Mouse (Mus musculus): ENCODE data around the gene Tmc7. TPM values are rescaled to one million over a fixed set of nuclear protein-coding genes. Genes with fewer than 3 reads are reported as not detected.

The Tmc7 gene
- polyA plus RNA-seq, 1 experiment from 2014 or later = 6.2 TPM

DNA sequence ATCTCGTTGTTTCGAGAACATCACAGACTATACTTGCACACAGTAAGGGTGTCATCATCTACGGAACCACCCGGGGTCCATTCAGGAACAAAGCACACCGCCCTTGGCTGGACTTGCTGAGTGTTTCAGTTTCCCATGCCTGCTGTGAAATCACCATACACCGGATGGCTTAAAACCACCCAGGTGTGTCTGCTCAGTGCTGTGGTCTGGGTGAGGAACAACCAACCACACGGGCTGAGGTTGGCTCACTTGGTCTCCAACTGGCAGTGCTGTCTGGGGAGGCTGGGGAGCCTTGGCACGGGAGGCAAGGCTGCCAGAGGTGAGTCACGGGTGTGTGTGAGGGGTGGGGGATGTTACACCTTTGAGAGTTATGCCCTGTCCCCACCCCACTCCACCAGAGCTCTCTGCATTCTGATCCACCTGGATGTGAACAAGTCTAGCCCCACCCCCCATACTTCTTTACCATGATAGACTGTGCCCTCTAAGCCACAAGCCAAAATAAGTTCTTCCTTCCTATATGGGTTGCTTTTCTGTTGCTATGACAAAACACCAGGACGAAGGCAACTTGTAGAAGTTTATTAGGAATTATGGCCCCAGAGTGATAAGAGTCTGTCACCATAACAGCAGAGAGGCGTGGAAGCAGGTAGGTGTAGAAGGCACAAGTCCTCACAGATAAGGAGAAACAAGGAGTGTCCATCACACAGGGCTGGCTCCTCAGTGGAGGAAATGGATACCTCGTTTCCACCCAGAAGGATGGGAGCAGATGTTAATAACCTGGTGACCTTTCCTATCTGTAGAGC, 85.4 kb downstream of the Tmc7 start:
- WGBS = 86% methylated on average over 12 of the region's 12 CpGs

DNA sequence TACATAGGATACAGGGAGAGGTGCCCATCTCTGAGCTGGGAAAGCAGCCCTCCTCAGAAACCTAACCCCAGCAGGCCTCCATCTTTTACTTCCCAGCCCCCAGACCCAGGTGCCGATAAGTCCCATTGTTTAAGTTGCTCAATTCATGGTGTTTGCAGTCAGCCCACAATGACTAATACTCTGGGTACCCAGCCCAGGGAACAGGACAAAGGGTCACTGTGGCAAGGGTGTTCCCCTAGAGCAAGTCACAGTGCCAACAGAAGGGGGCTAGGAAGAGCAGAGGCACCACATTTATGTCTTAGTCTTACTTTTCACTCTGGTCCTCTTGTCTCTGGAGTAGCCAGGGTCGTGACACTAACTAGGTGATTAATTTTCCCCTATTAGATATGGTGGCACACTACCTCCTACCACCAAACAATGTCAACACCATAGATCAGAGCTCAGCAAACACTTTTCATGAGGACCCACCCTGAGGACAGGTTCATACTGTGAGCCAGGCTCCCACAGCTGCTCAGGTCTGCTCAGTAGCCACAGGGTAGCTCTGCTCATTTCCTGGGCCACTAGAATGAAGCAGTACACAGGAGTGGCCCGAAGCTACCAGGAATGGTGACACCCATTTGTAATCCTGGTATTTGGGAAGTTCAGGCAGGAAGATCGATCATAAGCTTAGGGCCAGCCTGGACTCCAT, 89.5 kb downstream of the Tmc7 start:
- Histone ChIP-seq H3K4me1 (peaks cover 18% of the 10 kb centered on the region), H3K4me2 (no peak overlapping the region), H3K9ac (replicated peaks) (no peak overlapping the region), H3K4me3 (replicated peaks) (no peak overlapping the region), H3K36me3 (no peaks in the 10 kb centered on the region), H3K9me3 (replicated peaks) (no peaks in the 10 kb centered on the region), H3K27ac (replicated peaks) (no peak overlapping the region), H3K27me3 (replicated peaks) (peaks cover 37% of the 10 kb centered on the region)
- no peak for ATAC-seq (ENCODE audit: low FRiP score)
- WGBS = 83% methylated on average over 4 of the region's 4 CpGs

More for the DNA sequence above, 85.4 kb downstream of the Tmc7 start:
- H3K9me3 ChIP-seq (replicated peaks) = no peaks in the 10 kb centered on the region
- no peak overlapping the region for H3K27ac ChIP-seq (replicated peaks)
- 0 out of 2 replicates have a peak, but pooled peaks cover 4% of the 10 kb centered on the region for H3K27me3 ChIP-seq (replicated peaks)
- H3K4me3 ChIP-seq (replicated peaks) = no peak overlapping the region
- no peak for ATAC-seq (ENCODE audit: low FRiP score)
- H3K9ac ChIP-seq (replicated peaks) = no peak overlapping the region
- no peak overlapping the region for H3K4me2 ChIP-seq
- no peaks in the 10 kb centered on the region for H3K4me1 ChIP-seq
- H3K36me3 ChIP-seq = no peaks in the 10 kb centered on the region

DNA sequence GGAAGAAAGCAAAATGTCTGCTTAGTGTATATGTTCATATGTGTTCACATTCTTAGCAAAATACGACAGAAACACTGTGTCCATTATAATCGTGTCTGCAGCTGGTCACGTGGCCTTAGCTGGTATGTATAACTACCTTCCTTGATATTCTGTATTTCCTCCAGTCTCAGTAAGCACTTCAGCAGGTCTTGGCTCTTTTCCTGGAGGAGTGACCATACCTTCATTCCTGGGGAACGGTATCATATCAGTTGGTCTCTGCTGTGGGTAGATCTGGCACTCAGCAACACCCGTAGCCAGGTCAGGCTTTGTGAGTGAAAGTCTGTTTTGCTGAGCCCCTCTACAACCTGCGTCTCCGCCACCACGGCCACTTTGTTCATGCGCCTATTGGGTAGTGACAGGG, 90.6 kb downstream of the Tmc7 start:
- Histone ChIP-seq H3K4me1 (peaks cover 22% of the 10 kb centered on the region), H3K27ac (replicated peaks) (no peak overlapping the region), H3K4me3 (replicated peaks) (no peak overlapping the region), H3K36me3 (no peaks in the 10 kb centered on the region), H3K4me2 (no peak overlapping the region), H3K9me3 (replicated peaks) (no peaks in the 10 kb centered on the region), H3K27me3 (replicated peaks) (peaks cover 49% of the 10 kb centered on the region), H3K9ac (replicated peaks) (no peak overlapping the region)
- 92% methylated on average over 9 of the region's 9 CpGs for WGBS
- no peak for ATAC-seq (ENCODE audit: low FRiP score)

DNA sequence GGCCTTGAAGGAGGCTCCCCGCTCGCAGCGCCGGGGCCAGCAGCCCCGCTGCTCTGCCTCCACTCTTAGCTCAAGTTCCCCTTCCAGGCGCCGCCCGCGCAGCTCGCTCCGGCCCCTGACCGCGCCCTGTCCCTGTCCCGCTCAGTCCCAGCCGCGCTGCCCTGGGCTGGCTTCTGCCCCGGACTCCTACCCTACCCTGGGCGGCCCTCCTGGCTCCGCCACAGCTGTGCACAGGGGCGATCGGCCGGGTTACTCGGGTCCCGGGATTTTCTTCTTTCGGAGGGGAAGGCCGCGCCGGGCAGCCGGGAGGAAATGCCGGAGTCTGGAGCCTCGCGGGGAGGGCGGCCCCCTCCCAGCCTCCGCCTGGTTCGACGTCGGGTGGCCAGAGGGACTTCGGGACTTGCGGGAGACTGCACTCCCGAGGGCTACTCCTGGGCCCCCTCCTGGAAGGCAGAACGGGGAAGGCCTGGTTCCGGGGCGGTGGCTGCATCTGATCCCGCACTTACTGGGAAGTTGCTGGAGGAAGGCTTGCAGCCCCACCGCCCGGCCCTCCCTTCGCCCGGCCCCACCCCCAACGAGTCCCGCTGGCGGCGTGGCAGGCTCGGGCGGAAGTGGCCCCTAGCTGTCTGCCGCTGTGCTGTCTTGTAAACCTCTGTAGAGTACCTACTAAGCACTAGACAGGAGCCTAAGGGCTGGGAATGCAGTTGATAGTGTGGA, 92.9 kb downstream of the Tmc7 start, which contains the start of gene Itpripl2:
Gene Itpripl2, minus strand, starts transcription at position 545 of the 717 bp plus-strand sequence.
- Histone ChIP-seq H3K36me3 (no peaks in the 10 kb centered on the region), H3K4me1 (peaks cover 24% of the 10 kb centered on the region), H3K27me3 (replicated peaks) (peaks cover 56% of the 10 kb centered on the region), H3K9ac (replicated peaks) (peak within 1 kb of the TSS; percentile 48), H3K9me3 (replicated peaks) (no peaks in the 10 kb centered on the region), H3K4me2 (peak within 1 kb of the TSS; percentile 69), H3K4me3 (replicated peaks) (peak within 1 kb of the TSS; percentile 46), H3K27ac (replicated peaks) (peak within 1 kb of the TSS; percentile 29; the same call in 1 of the 2 replicates)
- WGBS = under 1% methylated on average over 54 of the region's 55 CpGs
- peak; percentile 73; the same call in 1 of the 2 replicates for ATAC-seq (ENCODE audit: low FRiP score)

DNA sequence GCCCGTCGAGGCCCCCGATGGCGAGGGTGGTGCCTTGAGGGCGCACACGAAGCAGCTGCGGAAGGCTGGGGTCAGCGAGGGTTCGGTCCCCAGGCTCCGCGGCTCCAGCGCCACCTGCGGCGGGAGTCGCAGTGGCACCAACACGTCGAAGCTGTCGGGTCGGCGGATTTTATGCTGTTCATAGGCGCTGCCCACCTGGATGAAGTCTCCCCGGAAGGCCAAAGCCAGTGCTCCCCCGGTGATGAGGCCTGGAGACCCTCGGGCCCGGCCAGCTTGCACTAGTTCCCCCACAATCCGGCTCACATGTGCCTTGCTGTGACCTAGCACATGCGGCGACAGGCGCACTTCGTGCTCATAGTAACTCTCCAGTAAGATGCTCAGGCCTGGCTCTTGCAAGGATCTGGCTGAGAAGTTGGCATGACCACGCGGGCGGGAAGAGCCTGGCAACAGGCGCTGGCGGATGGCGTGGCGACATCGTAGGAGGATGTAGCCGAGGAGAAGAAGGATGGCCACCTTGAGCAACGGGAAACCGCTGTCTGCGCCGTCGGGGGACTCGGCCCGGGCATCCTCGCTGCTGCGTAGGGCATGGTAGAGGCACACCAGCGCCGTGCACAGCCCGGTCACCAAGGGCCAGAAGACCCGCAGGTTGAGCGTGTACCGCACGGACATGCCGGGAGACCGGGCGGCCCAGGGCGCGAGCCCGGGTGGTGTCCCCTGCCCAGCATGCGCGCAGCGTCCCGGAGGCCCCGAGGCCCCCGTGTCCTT, 93.7 kb downstream of the Tmc7 start:
- H3K27me3 ChIP-seq (replicated peaks) = peaks cover 56% of the 10 kb centered on the region
- H3K4me1 ChIP-seq = peaks cover 24% of the 10 kb centered on the region
- 3% methylated on average over 63 of the region's 67 CpGs for WGBS
- peak overlapping the region; percentile 48 for H3K9ac ChIP-seq (replicated peaks)
- ATAC-seq (ENCODE audit: low FRiP score) = peak; percentile 57
- peak overlapping the region; percentile 69 for H3K4me2 ChIP-seq
- H3K36me3 ChIP-seq = no peaks in the 10 kb centered on the region
- no peaks in the 10 kb centered on the region for H3K9me3 ChIP-seq (replicated peaks)
- peak overlapping the region; percentile 46 for H3K4me3 ChIP-seq (replicated peaks)
- peak overlapping the region; percentile 29; the same call in 1 of the 2 replicates for H3K27ac ChIP-seq (replicated peaks)

DNA sequence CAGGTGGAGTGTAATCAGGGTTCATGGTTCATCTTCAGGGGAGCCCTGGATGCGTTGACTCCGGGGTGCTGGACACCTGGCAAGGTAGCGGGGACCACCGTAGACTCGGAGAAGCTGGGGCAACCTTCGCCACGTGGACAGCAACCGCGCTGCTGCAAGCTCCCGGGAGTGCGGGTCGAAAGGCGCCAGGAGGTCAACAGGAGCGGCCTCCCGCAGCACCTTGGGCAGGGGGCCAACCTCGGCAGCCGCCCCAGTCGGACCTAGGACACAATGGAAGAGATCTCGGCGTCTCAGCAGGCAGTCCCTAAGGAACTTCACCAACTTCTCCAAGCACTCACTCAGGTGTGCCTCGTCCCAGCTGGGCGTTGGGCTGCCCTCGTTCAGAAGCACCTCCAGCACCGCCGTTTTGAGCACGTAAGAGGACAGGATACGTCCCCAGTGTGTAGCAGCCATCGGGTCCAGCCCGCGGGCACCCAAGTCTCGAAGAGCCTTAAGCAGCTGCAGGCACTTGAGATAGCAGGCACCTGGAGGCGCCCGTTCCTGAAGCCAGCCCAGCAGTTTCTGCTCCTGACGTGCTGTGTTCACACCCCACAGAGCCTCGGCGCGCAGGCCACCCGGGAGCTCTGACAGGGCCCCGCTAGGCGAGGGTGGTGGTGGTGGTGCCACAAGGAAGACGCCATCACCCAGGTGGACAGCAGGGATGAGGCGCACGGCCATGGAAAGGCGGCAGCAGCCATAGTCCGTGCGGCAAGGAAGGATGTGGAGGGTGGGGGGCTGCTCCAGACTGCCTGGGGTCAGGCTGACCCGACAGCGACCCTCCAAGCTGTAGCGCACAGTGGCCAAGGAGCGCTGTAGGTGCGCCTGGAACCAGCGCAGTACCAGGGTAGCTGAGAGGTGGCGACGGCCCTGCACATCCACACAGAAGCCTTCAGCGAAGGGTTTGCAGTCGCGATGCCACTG, 94.5 kb downstream of the Tmc7 start:
- Histone ChIP-seq H3K27me3 (replicated peaks) (peaks cover 56% of the 10 kb centered on the region), H3K9ac (replicated peaks) (no peak overlapping the region), H3K27ac (replicated peaks) (no peak overlapping the region), H3K4me3 (replicated peaks) (peak overlapping the region; percentile 46), H3K36me3 (no peaks in the 10 kb centered on the region), H3K9me3 (replicated peaks) (no peaks in the 10 kb centered on the region), H3K4me2 (peak overlapping the region; percentile 69), H3K4me1 (peaks cover 24% of the 10 kb centered on the region)
- ATAC-seq (ENCODE audit: low FRiP score) = 0 out of 2 replicates have a peak, but pooled peaks have one; percentile 19
- 21% methylated on average over 57 of the region's 57 CpGs for WGBS

DNA sequence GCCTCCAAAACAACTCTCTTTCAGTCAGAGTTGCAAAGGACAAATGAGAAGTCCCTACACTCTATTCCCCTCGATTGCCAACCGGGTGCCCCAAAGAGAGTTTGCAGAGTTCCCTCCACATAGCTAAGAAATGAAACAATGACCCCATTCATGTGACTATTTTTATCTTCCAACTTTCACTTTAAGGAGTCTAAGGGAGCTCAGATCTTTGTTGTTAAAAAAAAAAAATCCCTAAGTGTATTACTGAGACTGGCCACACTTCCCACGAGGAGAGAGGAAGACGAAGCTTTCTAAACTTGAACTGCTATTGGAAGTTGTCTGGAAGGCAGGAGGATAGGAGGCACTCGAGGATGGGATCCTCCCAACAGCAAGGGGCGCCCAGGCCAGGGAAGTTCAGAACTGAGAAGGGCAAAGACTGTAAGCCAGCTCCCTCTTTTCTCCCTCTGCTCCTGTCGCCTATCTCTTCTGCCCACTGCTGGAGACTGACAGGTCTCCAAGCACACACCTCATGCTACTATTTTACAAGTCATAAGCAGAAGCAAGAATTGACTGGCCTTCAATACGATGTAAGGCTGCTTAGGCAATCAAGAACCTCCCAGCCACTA, 96.4 kb downstream of the Tmc7 start:
- no peaks in the 10 kb centered on the region for H3K36me3 ChIP-seq
- peak overlapping the region; percentile 20 for H3K4me2 ChIP-seq
- ATAC-seq (ENCODE audit: low FRiP score) = no peak
- H3K4me3 ChIP-seq (replicated peaks) = no peak overlapping the region
- WGBS = 31% methylated on average over 8 of the region's 8 CpGs
- no peak overlapping the region for H3K9ac ChIP-seq (replicated peaks)
- H3K9me3 ChIP-seq (replicated peaks) = no peaks in the 10 kb centered on the region
- H3K27ac ChIP-seq (replicated peaks) = no peak overlapping the region
- H3K4me1 ChIP-seq = peaks cover 24% of the 10 kb centered on the region
- peaks cover 49% of the 10 kb centered on the region for H3K27me3 ChIP-seq (replicated peaks)

DNA sequence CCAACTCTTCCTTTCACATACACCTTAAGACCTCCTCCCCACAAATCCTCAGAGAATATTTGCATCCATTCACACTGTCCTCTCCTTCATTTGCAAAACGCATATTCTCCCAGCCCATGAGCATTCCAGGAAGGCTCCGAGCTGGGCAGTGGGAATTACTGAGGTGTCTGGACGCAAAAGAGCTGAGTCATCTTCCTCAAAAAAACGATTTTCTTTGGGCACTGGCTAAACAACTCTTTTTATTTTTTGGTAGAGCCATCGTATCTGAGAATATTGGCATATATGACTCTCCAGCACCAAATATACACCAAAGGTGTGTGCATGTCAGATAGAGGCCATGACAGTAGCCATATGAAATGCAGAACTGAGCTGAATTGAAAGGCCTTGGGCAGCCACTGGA, 97.6 kb downstream of the Tmc7 start:
- no peak overlapping the region for H3K27ac ChIP-seq (replicated peaks)
- no peak for ATAC-seq (ENCODE audit: low FRiP score)
- H3K4me2 ChIP-seq = no peak overlapping the region
- H3K9ac ChIP-seq (replicated peaks) = no peak overlapping the region
- peaks cover 21% of the 10 kb centered on the region for H3K4me1 ChIP-seq
- H3K9me3 ChIP-seq (replicated peaks) = no peaks in the 10 kb centered on the region
- peaks cover 37% of the 10 kb centered on the region for H3K27me3 ChIP-seq (replicated peaks)
- H3K4me3 ChIP-seq (replicated peaks) = no peak overlapping the region
- no peaks in the 10 kb centered on the region for H3K36me3 ChIP-seq
- WGBS = 69% methylated on average over 5 of the region's 5 CpGs
